Mouse (Mus musculus) megakaryocyte, embryonic 14.5 days (primary cell): ENCODE data around the gene Pigg. TPM values are rescaled to one million over a fixed set of nuclear protein-coding genes. Genes with fewer than 3 reads are reported as not detected.
"Not testable (repeated sequence)": the region's sequence is repeated elsewhere in the genome, so short reads cannot be mapped to it uniquely, and the experiment has no call there.

Experiments
- H3K27me3 ChIP-seq: replicated peaks from 2 replicates; pipeline ENCODE3; 2012; ENCODE audit warnings: inconsistent platforms
- H3K36me3 ChIP-seq: replicated peaks from 2 replicates; pipeline ENCODE3; 2012; ENCODE audit warnings: low read length, inconsistent platforms, mixed read lengths
- H3K4me1 ChIP-seq: 2 replicates; pipeline ENCODE4 v1.6.1; 2012; ENCODE audit warnings: inconsistent platforms
- H3K4me3 ChIP-seq: replicated peaks from 2 replicates; pipeline ENCODE3; 2012; ENCODE audit warnings: moderate library complexity, mild to moderate bottlenecking, inconsistent platforms
- H3K9me3 ChIP-seq: 2 replicates; pipeline ENCODE4 v1.6.1; 2012; ENCODE audit warnings: inconsistent platforms
- FLI1 ChIP-seq: IDR thresholded peaks from 2 replicates; pipeline ENCODE4 v1.6.1; 2012; ENCODE audit warnings: low read length, inconsistent platforms, mixed read lengths
- GATA1 ChIP-seq: IDR thresholded peaks from 3 replicates; pipeline ENCODE4 v1.6.1; 2012; ENCODE audit warnings: mixed read lengths, low read length, inconsistent platforms, borderline replicate concordance
- polyA plus RNA-seq: library from polyadenylated mRNA; stranded (reverse); fragments of >175 nt; gene quantifications from 2 replicates; pipeline ENCODE4 v1.2.3, GENCODE M21; 2012; ENCODE audit warnings: low replicate concordance; ENCODE audit not compliant: insufficient read depth

The Pigg gene
- 0.55 and 0.77 TPM in 2 replicates for polyA plus RNA-seq

DNA sequence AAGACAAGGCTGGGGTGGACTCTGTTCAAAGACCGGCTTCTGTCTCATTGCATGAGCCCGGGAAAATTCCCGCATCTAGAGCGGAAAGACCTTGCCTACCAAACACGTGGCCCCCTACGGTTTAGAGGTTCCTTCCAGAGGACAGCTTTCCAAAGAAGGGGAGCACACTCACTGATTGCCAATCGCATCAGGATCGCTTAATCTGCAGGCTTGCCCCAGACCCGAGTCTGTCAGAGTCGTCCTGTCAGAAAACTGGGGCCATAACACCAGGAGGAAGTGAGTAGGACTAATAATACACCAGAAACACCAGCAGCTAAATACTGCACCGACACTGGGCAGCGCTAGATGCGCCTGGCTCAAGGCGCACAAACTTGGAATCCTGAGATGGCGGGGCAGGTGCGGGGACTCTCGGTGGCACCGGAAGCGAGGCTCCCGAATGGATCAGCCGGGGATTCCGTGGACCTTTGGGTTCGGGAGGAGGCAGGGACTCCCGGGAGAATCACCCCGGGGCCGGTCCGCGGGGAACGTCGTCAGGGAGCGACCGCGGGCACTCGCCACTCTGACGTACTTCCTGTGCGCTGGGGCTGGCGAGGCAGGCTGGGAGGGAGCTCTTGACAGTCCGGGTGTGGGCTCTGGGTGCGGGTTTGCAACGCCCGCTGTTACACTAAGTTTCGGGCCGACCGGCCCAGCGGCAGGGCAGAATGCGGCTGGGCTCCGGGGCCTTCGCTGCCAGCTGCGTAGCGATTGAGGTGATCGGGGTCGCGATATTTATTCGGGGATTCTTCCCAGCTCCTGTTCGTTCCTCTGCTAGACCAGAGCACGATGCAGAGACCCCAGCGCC is at the start of gene Pigg:
Gene Pigg (plus strand): TSS at position 386 of the 841 bp plus-strand sequence.
- peaks cover 13% of the 10 kb centered on the region for H3K36me3 ChIP-seq
- TF ChIP-seq GATA1 (no peak), FLI1 (no peak; the same call in 1 of the 2 replicates)
- H3K4me3 ChIP-seq: peak within 1 kb of the TSS; percentile 95
- no peaks in the 10 kb centered on the region for H3K27me3 ChIP-seq
- H3K4me1 ChIP-seq: peaks cover 21% of the 10 kb centered on the region
- peaks cover 13% of the 10 kb centered on the region for H3K9me3 ChIP-seq

DNA sequence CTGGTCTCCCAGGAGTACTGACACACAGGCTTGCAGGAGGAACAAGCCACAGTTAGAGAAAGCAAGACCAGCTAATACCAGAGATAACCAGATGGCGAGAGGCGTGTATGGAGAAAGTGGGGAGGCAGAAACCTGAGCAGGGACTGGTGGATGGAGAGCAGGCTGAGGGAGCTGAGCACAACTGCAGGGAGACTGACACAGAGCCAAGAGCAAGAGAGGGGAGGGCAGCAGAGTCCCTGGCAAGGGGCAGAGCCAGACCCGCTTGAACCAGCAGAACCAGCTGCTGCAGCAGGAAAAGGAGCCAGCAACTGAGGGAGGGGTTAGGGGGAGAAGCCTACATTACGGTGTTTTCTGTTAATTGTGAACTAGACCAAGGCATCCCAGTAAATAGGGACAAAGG is 49.7 kb upstream of the Pigg start:
- TF ChIP-seq FLI1 (no peak), GATA1 (no peak)
- Histone ChIP-seq H3K9me3 (no peaks in the 10 kb centered on the region), H3K4me1 (peaks cover 26% of the 10 kb centered on the region), H3K4me3 (no peak overlapping the region), H3K36me3 (no peaks in the 10 kb centered on the region), H3K27me3 (no peaks in the 10 kb centered on the region)

DNA sequence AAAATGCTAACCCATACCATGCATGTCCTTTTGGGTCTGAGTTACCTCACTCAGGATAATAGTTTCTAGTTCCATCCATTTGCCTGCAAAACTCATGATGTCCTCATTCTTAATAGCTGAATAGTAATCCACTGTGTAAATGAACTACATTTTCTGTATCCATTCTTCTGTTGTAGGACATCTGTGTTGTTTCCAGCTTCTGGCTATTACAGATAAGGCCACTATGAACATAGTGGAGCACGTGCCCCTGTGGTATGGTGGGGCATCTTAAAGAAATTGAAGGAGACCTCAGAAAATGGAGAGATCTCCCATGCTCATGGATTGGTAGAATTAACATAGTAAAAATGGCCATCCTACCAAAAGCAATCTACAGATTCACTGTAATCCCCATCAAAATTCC is 48.6 kb upstream of the Pigg start:
- not testable (repeated sequence) for H3K9me3 ChIP-seq, H3K4me3 ChIP-seq, H3K36me3 ChIP-seq, H3K27me3 ChIP-seq
- peaks cover 31% of the 10 kb centered on the region for H3K4me1 ChIP-seq

DNA sequence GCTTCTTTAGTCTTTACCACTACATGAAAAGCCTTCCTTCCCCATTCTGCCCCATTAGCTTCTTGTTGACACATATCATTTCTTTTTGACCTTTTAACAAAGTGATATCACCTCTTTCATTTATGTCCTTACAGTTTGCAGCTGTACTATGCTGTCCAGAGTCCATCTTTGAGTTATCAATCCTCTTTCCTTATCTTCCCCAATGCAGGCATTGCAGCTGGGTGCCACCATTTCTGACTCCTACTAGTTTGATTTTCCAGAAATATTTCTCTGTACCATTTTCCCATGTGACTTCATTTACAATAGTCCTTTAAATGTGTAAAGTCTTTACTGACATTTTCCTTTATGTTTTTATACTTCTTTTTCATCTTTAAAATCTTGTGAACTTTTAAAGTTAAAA is 45.4 kb upstream of the Pigg start:
- Histone ChIP-seq H3K4me1 (peaks cover 37% of the 10 kb centered on the region), H3K36me3 (peaks cover 3% of the 10 kb centered on the region), H3K4me3 (no peak overlapping the region), H3K9me3 (no peaks in the 10 kb centered on the region), H3K27me3 (no peaks in the 10 kb centered on the region)
- TF ChIP-seq FLI1 (no peak), GATA1 (no peak)

DNA sequence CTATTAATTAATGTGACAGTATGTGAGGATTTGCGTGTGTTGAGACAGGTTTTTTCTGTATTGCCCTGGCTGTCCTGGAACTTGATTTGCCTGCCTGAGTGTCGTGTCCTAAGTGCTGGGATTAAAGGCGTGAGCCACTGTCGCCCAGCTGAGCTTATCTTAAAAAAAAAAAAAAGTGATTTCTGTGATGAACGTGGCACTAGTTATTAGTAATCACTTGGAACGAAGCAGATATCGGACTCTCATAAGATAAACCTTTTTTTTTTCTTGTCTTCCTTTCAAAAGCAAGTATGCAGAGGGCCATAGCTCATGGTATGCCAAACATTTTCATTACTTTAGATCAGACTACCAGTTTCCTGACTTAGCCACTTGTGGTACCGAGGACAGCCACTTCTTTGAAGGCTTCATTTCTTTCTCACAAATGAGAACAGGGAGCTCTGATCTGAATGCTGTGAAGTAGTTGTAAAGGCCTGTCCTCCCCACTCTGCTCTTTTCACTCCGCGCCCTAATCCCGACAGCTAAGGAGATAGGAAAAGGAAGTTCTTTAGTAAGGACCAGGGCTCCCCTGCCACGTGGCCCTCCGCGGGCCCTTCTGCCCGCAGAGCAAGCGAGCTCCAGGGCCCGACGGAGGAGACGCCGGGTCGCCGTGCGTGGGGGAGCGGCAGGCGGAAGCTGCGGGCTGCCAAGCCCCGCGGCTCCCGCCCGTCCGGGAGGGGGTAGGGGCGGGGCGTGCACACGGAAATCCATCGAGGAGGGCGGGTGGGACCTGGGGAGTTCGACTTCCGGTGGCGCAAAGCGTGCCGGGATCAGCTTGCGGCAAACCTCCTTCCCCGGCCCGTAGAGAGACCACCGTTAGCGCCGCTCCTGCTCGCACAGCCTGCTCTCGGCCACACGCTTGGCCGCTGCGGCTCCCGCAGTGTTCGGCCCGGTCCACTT is 44.0 kb upstream of the Pigg start, which contains the start of gene Dr1:
Gene Dr1 (plus strand): TSS at position 771 of the 936 bp plus-strand sequence.
- TF ChIP-seq GATA1 (no peak), FLI1 (no peak)
- Histone ChIP-seq H3K9me3 (no peaks in the 10 kb centered on the region), H3K27me3 (no peaks in the 10 kb centered on the region), H3K4me1 (peaks cover 35% of the 10 kb centered on the region), H3K4me3 (peak within 1 kb of the TSS; percentile 99), H3K36me3 (peaks cover 15% of the 10 kb centered on the region)

DNA sequence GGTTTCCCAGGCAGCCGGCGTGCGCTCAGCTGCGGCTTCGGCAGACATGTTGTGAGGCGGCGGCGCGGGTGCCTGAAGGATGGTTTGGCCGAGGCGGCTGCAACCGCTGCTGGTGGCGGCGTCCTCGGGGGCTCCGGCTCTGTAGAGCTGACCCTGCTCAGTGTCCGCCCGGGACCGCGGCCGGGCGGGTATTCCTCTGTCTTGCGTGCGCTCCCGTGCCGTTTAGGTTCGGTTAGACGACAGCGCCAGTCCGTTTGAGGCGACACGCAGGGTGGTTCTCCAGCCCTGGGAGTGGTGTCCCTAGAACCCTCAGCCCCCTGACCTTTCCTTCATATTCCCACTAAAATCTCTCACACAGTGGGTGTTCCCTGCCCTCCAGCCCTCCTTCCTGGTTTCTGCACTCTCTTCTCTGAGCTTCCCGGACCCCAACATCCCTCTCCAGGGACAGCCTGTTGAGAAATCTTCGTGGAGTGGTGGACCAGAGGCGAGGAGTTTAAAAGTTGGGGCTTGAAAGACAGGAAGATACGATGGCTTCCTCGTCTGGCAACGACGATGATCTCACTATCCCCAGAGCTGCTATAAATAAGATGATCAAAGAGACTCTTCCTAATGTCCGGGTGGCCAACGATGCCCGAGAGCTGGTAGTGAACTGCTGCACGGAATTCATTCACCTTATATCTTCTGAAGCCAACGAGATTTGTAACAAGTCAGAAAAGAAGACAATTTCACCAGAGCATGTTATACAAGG is 43.2 kb upstream of the Pigg start:
- peaks cover 36% of the 10 kb centered on the region for H3K4me1 ChIP-seq
- no peak for TF ChIP-seq FLI1
- no peak for TF ChIP-seq GATA1
- H3K9me3 ChIP-seq: no peaks in the 10 kb centered on the region
- peaks cover 24% of the 10 kb centered on the region for H3K36me3 ChIP-seq
- no peaks in the 10 kb centered on the region for H3K27me3 ChIP-seq
- H3K4me3 ChIP-seq: peak overlapping the region; percentile 99

DNA sequence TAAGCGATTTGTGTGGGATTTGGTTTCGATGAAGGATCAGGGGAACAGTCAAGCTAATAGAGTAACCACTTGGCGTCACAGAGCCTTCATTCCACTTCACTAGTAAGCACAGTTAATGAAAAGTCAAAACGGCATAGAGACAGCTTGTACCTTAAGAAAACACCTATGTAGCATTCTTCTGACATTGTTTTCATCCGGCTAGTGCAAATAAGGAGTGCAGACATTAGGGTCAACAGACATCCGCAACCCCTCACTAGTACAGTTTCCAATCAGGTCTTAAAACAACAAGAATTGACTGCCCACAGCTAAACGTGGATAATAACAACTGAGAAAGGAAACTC is 42.6 kb upstream of the Pigg start:
- H3K4me3 ChIP-seq: peak overlapping the region; percentile 99
- peaks cover 38% of the 10 kb centered on the region for H3K4me1 ChIP-seq
- no peaks in the 10 kb centered on the region for H3K27me3 ChIP-seq
- TF ChIP-seq FLI1 (no peak), GATA1 (no peak)
- H3K36me3 ChIP-seq: peaks cover 27% of the 10 kb centered on the region
- H3K9me3 ChIP-seq: no peaks in the 10 kb centered on the region

DNA sequence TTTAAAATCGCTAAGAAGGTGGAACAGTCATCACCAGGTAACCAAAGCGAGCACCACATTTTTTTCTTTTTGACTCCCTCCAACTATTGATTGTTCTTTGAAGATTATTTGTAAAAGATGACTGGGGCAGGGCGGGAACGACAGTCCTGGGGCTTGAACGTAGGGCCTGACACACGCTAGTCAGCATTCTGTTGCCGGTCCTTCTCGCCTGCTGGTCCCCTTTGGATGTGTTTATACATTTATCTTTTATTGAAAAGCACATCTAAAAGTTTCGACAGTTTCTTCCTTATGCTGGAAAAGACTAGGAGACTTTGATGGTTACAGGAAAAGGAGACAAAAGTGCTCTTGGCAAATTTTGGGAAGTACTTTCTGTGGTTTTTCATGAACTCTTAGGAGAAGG is 42.0 kb upstream of the Pigg start:
- Histone ChIP-seq H3K36me3 (peaks cover 33% of the 10 kb centered on the region), H3K4me1 (peaks cover 36% of the 10 kb centered on the region), H3K9me3 (no peaks in the 10 kb centered on the region), H3K4me3 (peak overlapping the region; percentile 99), H3K27me3 (no peaks in the 10 kb centered on the region)
- TF ChIP-seq FLI1: no peak

DNA sequence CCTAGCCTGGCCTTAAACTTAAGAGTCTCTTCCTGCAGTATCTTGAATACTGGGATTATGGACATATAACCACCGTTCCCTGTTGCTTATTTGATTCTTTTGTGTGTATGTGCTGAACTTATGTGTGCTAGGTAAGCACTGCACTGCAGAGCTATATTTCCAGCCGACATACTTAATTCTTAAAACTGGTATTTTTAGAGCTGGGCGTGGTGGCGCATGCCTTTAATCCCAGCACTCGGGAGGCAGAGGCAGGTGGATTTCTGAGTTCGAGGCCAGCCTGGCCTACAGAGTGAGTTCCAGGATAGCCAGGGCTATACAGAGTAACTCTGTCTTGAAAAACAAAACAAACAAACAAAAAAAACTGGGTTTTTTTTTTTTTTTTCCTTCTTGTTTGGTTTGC is 41.1 kb upstream of the Pigg start:
- not testable (repeated sequence) for H3K27me3 ChIP-seq, H3K9me3 ChIP-seq
- H3K36me3 ChIP-seq: peaks cover 42% of the 10 kb centered on the region
- H3K4me1 ChIP-seq: peaks cover 33% of the 10 kb centered on the region
- H3K4me3 ChIP-seq: peak overlapping the region; percentile 99
